Mouse (Mus musculus) 3T3-L1 (cell line): ENCODE data around the gene Mrpl37.

ENCODE experiments used
- DNase-seq: peaks from one replicate; pipeline ENCODE4 v3.0.0-alpha.2; 2015; ENCODE audit warnings: low read depth, low spot score

Gene Mrpl37

GRCm38 (mm10) chr4:107067151-107067840 lies 628 bp upstream of the Mrpl37 start:
- no peak for DNase-seq

GRCm38 (mm10) chr4:107064394-107065098 lies 2.1 kb downstream of the Mrpl37 start:
- no peak for DNase-seq

- no peak for DNase-seq
Measured at GRCm38 (mm10) chr4:107063214-107063613, 3.5 kb downstream of the Mrpl37 start.

- no peak for DNase-seq
Measured at GRCm38 (mm10) chr4:107061560-107061959, 5.1 kb downstream of the Mrpl37 start.

- DNase-seq = no peak
Measured at GRCm38 (mm10) chr4:107058781-107059180, 7.9 kb downstream of the Mrpl37 start.

- no peak for DNase-seq
Measured at GRCm38 (mm10) chr4:107058346-107058745, 8.3 kb downstream of the Mrpl37 start.

- DNase-seq = no peak
Measured at GRCm38 (mm10) chr4:107056088-107056487, 10.6 kb downstream of the Mrpl37 start.

- DNase-seq = peak; percentile 16
Measured at GRCm38 (mm10) chr4:107052962-107053553, 13.6 kb downstream of the Mrpl37 start.

GRCm38 (mm10) chr4:107051889-107052288 lies 14.8 kb downstream of the Mrpl37 start:
- DNase-seq = no peak

- no peak for DNase-seq
Measured at GRCm38 (mm10) chr4:107048568-107049162, 18.0 kb downstream of the Mrpl37 start.

GRCm38 (mm10) chr4:107047806-107048205 lies 18.9 kb downstream of the Mrpl37 start:
- no peak for DNase-seq

- no peak for DNase-seq
Measured at GRCm38 (mm10) chr4:107045188-107045587, 21.5 kb downstream of the Mrpl37 start.

- no peak for DNase-seq
Measured at GRCm38 (mm10) chr4:107042304-107042703, 24.4 kb downstream of the Mrpl37 start.

- no peak for DNase-seq
Measured at GRCm38 (mm10) chr4:107039270-107039669, 27.4 kb downstream of the Mrpl37 start.

- no peak for DNase-seq
Measured at GRCm38 (mm10) chr4:107038303-107038702, 28.4 kb downstream of the Mrpl37 start.

- peak; percentile 40 for DNase-seq
Measured at GRCm38 (mm10) chr4:107036985-107037384, 29.7 kb downstream of the Mrpl37 start.

GRCm38 (mm10) chr4:107035689-107036088 lies 31.0 kb downstream of the Mrpl37 start:
- no peak for DNase-seq

GRCm38 (mm10) chr4:107026451-107026850 lies 40.2 kb downstream of the Mrpl37 start:
- DNase-seq = no peak

GRCm38 (mm10) chr4:107025369-107025768 lies 41.3 kb downstream of the Mrpl37 start:
- no peak for DNase-seq

- no peak for DNase-seq
Measured at GRCm38 (mm10) chr4:107024899-107025298, 41.8 kb downstream of the Mrpl37 start.

- no peak for DNase-seq
Measured at GRCm38 (mm10) chr4:107021464-107021863, 45.2 kb downstream of the Mrpl37 start.

GRCm38 (mm10) chr4:107020287-107021000 lies 46.2 kb downstream of the Mrpl37 start:
- no peak for DNase-seq
